Mouse (Mus musculus) adrenal gland, postnatal 14 days (tissue): Measurements from ENCODE around the gene Mvb12b. TPM values are rescaled to one million over a fixed set of nuclear protein-coding genes. Genes with fewer than 3 reads are reported as not detected.

Experiments used
- DNase-seq: peaks from one replicate; pipeline ENCODE4 v3.0.0; 2021; ENCODE audit warnings: mixed read lengths
- total RNA-seq: library from RNA; stranded (reverse); gene quantifications from 2 replicates; pipeline ENCODE4 v1.2.3, GENCODE M21; 2021

Mvb12b gene
- total RNA-seq, 1 experiment from 2014 or later, result 19.0 TPM

DNA sequence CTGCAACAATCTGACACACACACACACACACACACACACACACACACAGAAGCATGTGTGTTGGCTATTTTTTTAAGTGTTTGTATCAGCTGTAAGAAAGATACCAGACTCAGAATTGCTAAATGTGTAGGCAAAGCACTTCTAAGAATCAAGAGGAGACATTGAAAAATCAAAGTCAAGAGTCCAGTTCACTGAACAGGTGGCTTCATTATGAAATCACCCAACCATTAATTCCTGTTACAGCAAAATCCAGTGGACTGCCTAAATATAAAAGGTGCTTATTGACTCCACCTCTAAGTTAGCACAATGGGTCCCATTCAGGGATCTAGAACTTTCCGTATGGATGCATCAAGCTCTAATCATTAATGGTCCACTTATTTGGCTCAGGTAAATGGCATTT is 103.0 kb downstream of the Mvb12b start:
- DNase-seq, result no peak

DNA sequence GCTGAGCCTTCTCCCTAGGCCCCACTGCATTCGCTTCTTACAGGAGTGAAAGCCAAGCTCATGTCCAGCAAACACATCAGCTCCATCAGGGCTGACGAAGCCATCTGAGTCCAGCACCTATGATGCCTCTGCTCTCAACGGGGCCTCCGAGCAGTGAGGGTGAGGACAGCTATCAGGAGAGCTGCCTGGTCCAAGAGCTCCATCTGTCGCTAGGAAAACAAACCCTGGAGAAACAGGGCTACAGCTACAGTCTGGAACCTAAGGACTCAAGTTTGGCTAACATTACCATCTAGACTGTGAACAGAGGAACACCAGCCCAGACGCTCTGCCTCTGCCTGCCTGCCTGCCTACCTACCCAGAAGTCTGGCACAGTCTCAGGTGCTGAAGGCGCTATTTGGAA is 104.3 kb downstream of the Mvb12b start:
- no peak for DNase-seq

DNA sequence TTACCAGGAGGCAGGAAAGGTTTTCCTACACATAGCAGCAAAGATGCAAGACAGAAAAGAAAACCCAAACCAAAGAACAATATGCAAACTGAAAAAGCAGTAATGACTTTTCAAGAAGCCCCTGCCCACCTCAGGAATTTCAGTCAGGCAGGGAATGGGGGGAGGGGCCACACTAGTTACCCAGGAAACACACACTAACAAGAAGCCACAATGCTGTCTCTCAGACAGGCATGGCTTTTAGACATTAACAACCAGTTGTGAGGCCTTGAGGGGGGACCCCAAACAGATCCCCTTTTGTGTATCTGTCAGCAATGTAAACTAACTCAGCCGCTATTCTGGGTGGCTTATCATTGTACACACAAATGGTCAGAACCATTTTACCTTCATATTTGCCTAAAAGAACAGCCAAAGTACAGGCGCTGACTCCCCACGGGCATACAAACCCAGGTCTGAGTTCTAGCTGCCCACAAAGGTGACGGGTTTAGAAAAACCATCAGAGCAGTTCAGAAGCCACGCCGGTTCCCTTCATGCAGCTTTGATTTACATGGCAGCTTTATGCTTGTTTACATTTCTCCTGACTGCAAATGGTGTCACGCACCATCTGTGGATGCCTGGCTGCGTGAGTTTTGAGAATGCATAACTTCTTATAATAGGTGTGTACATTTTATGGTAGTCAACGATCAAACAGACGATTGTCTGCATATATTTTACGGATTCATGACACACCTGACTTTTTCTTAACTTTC is 105.9 kb downstream of the Mvb12b start:
- no peak for DNase-seq

DNA sequence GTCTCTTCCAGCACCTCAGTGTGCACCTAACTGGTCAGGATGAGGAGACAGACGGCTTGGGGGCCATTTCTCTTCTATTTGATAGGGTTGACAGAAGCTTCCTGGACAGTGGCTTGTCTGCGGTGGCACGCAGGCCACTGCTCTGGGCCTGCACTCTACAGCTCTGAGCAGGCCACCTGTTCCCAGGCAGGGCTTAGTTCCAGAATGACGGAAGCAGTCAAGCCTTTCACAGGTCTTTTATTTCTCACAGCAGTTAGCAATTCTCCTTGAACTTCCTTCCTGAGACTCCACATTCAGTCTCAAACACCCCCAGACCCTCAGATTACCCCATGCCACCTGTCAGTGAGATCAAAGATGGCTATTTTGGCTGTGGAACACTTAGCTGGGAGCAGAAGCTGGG is 109.3 kb downstream of the Mvb12b start:
- DNase-seq, result no peak

DNA sequence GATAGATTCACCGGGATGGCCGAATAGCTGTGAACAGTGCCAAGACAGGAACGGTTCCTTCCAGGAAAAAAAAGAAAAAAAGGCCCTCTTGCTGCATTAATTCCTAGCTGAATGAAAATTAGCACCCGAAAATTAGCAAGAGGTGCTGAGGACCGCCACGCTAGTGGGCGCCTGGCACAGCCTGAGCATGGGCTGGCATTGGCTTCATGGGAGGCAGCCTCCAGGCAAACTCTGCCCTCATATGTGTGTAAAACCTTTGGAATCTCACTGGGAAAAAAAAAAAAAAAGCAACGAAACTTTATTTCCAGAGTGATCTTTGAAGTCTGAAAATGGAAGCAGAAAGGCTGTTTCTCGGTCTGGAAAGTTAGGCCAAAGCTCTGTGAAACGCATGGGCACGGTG is 110.7 kb downstream of the Mvb12b start:
- no peak for DNase-seq

DNA sequence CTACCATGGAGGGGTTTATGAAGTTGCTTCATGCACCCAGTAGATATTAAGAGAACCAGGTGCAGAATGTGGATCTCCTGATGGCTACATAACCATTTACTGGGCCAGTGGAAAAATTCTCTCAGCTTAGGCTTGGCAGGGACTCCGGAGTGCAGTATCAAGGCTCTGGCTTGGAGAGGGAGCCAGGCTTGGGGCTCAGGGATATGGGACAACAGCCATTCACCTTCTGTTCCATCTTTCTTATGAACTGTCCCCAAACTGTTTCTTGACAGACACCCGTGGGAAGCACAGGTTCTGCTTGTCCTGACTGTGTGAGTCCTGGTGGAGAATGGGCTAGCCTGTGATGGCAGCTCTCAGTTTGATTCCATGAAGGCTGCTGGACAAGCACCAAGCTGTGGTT is 112.9 kb downstream of the Mvb12b start:
- no peak for DNase-seq

DNA sequence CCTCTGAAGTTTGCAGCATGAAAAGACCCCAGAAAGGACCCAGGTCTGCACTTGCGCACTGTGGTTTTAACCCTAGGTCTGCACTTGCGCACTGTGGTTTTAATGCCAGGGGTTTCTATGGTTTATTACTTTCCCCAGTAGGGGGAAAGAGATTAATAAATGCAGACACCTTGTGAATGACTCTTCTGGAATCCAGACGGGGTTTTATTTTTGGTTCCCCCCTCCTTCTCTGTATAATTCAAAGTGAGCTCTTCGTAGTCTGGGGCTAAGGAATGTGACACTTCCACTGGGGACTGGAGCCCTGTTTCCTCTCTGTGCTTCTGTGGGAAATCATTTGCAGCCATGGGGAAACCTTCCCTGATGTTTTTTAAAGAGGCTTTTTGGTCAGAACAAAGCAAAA is 113.6 kb downstream of the Mvb12b start:
- no peak for DNase-seq

DNA sequence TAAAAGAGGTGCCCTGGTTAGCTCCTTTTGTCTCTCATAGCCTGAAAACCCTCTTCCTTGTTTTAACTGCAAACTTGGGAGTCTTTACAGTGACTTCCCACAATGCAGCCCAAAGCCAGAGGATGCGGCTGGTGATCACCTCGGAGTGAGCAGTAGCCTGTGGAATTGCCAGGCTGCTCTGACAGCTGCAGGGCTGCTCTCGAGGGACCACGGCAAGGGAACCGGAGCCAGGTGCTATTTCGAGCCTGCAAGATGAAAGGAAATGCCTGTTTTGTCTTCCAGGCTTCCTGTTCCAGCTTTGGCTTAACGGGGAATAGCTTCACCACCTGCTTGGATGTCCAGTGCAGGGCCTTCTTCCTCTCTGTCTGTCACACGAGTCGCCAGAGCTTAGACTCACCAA is 115.3 kb downstream of the Mvb12b start:
- DNase-seq, result peak; percentile 19

DNA sequence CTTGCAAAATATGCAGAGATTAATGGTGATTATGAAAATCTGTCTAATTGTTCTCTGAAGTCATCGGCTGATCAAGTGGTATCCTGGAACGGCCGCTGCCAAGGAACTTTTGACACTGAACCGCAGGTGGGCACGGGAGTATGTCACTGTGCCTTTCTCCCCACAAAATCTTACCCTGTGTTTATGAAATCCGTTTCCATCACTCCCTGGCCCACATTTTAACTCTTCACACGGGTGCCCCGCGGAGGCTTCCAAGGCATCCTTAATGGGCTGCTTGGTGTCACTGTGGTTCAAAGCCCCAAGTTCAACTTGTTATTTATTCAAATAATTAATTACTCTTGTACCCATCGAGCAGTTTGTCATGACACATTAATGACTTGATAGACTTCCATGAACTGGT is 116.4 kb downstream of the Mvb12b start:
- no peak for DNase-seq

DNA sequence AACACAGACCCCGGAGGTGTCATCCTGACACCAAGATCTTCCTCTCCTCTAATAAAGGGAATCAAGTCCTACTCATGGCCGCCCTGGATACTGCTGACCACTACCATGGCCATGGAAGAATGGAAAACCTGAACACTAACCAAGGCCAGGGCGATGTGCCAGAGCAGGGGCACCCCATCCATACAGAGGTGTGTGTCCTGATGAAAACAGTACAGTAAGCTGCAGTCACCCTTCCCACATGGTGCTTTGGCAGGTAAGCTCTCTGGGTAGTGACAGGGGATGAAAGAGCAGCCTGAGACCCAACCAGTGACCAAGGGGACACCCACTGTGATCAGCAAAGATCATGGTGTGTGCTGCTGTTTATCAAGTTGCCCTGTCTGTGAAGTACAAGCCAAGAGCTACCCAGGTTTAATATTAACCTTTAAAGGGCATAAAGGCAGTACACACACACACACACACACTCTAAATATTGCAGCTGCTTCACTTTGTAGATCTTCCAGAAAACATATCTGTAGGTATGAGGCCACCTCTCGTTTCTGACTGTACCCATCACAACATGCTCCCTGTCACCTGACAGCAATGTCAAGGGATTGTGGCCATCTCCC is 117.1 kb downstream of the Mvb12b start:
- DNase-seq, result no peak

DNA sequence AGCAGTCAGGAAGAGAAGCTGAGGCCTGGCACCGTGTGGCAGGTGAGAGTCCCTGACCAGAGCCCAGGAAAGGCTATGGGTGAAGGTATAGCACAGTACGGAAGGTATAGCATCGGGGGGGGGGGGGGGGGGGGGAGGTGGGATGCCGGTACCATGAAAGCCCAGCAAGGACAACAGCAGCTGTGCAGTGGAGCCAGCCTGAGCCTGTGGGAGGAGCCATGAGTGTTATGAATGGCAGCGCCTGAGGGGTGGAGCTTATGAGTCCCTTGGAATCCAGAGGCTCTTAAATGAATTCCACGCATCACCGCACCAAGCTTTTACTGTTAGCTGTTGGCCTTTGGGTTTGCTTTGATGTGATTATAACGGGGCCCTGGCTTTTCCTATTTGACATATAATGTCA is 123.3 kb downstream of the Mvb12b start:
- no peak for DNase-seq

DNA sequence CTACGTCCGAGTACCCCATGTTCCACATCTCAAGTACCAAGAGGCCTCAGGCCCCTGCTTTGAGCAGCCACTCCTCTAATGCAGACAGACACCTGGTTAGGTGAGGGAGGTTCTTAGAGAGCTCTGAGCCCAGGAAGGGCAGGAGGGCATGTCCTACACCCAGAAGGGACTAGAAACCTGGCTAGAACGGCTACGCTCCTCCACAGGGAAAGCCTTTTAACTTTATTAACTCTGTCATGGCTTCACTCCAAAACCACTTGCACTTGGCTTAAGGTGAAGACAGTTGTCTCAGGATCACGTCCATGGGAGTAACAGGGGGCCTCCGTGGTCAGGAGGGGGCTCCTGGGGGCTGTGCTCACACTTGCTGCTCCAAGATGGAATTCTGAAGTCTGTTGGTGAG is 125.5 kb downstream of the Mvb12b start:
- DNase-seq, result no peak

DNA sequence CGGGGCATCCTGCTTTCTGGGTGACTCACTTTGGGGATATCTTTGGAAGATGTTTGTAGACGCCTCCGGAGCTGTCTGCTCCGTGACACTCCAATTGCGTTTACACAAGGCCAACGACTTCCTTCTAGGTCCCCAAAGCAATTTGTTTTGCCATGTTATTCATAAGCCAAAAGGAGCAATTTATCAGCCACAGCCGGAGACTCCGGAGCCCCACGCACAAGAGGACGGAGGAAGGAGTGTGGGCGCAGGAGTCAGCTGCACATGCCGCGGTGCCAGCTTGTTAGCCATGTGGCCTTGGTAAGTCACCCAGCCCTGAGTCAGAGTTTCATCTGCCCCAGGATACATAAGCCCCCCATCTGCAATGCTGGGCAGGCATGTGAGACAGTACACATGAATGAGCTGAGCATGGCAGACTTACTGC is 127.2 kb downstream of the Mvb12b start:
- peak; percentile 70 for DNase-seq

DNA sequence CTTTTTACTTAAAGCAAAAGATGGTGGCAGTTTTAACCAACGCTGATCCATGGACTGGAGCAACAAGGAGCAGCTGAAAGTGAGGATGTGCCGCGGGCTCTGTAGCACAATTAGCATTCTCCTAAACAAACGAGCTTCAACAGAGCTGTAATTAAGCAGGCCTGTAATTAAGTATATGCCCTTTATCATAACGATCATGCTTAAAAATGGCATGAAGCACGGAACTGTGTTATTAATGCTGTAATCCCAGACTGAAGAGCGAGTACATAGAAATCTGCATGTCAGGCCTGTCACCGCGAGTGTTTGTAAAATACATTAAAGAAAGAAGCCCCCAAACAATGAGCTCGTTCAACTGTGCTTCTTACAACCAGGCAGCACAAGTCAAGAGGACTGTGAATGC is 128.3 kb downstream of the Mvb12b start:
- no peak for DNase-seq

DNA sequence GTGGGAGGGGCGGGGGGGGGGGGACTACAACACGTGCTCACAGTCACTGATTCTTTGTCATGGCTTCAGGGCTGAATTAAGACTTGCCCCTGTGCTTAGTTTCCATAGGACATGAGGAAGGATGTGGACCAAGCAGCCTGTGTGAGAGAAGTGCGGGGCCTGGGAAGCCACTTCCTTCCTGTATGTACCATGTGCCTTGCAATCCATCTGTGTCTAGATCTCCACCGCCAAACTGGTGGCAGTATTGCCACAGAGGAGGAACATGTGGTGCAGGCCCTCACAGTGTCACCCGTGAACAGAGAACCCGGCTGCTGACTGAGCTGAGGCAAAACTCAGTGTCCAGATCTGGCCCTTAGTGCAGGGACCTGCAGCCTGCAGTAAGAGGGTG is 132.1 kb downstream of the Mvb12b start:
- peak; percentile 41 for DNase-seq

DNA sequence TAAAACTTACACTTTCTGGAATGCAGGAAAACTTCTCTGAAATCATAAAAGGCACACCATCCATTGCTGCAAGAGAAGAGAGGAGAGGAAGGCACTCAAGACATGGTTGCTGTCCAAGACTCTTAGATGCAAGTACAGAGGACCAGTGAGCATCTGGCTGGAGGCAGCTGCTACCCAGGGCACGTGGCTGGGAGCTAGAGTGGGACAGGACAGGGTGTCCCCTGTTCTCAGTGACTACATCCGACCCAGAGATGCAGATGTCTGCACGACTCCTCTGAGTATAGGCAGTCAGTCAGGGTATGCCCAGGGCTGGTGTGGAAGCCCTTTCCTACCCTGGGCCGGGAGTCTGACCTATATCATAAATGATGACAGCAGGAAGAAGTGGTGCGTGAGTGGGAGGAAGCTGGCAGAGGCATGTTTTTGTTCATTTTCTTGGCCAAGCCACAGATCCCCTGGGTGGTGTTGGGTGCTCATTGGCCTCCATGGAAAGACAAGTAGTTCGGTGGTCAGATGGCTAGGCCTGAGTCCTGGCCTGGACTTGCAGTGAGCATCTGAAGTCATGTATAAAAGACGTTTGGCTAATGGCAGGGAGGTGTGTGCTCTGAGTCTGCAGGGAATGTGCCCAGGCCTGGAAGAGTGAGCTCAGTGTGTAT is 132.6 kb downstream of the Mvb12b start:
- no peak for DNase-seq

DNA sequence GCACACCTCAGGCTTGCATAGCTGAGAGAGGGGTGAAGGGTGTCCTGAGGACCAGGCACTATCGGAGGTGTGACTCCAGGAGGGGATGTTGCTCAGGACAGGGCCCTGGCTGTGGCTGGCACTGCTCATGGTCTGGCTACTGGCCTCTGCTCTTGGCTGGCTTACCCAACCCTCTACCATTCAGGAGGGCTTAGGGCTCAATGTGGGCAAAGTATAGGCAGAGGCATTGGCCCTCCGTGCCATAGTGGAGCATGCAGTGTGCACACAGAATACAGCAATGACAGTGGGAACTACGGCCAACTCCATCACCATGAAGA is 133.5 kb downstream of the Mvb12b start:
- DNase-seq, result no peak

DNA sequence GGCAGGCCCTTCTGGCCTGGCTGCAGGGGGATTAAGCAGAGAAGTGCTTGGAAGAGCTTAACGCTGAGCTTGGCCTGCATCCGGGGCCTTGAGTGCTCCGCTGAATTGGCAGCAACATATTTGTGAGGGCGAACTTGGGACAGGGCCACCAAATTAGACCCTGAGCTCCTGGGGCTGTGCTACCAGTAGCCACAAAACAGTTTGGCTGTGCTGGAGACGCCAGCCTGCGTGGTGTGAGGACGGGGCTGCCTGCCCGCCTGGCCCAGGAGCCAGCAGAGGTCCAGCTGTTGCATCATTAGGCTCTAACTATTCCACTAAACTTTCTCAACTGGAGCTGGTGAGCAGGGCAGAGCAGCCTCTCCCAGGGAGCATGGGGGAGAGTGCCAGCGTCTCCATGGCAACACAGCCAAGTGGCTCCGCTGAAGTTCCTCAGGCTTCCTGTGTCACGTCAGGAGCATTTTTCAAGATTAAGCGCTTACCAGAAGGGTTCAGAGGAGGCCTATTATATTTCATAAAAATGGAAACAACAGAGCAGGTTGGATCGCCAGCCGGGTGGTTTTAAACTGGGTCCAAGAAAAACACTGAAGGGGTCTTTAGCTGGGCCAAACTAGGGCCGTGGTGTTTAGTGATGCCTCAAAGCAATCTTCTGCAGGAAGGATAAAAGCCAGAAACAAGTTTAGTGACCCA is 134.0 kb downstream of the Mvb12b start:
- DNase-seq, result peak; percentile 93

DNA sequence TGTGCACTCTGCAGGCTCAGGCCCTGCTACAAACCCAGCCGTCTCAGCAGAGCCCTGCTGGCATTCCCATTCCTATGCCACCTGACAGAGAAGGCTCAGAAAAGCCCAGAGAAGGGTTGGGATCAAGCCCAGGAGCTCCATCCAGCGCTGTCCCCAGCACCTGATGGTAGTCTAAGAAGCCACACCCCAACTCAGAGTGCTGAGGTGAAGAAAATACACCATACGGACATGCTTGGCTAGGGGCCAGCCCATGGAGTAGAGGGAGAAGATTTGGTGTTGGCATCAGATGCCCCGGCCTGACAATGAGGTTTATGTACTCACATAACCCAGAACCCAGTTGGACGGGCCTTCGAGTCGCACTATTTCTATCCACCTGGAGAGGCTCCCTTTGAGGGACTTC is 137.1 kb downstream of the Mvb12b start:
- DNase-seq, result no peak

DNA sequence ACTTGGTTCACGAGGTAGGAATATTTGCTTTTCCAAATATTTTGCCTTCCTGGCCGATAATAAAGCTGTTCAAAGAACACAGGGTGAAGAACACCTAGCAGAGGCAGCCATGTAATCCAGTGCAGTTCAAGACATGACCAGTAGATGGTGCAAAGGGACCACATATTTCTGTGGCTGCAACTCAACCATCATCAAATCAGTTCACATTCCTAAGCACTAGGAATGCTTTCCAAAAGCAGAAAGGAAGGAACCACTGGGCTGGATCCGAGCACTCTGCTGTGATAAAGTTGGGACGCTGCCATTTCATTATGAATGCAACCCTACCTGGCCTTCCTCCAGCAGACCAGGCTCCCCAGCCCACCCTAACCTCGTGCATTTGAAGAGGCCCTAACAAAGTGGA is 141.3 kb downstream of the Mvb12b start:
- peak; percentile 75 for DNase-seq

DNA sequence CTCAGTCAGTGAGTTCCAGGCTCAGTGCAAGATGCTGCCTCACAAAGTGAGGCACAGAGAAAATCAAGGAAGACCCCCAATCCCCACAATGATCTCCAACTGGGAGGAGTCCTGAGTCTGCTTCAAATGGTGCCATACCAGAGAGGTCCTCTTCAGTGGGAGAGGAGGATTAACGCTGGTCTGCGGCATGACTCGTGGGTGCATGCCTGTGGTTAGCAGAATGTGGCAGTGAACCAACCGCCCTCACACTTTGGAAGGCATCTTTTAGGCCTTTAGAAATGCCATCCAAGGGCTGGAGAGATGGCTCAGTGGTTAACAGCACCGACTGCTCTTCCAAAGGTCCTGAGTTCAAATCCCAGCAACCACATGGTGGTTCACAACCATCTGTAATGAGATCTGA is 142.0 kb downstream of the Mvb12b start:
- DNase-seq, result no peak

DNA sequence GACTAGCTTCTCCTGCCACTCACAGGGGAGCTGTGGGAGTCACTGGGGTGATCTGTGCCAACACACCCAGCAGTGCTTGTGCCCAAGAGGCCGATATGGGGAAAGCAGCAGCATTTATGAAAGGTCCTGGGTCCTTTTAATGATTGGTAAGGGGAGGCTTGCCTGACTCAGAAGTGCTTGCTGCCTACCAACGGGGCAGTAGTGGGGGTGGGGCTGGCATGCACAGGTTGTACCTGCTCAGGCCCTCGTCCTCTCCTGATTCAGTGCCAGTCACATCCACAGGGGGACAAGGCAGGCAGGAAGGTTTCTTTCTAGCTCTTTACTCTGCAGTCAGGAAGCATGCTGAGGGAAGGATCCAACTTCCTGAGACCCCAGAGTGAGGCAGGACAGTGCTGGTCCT is 150.6 kb downstream of the Mvb12b start:
- DNase-seq, result no peak

DNA sequence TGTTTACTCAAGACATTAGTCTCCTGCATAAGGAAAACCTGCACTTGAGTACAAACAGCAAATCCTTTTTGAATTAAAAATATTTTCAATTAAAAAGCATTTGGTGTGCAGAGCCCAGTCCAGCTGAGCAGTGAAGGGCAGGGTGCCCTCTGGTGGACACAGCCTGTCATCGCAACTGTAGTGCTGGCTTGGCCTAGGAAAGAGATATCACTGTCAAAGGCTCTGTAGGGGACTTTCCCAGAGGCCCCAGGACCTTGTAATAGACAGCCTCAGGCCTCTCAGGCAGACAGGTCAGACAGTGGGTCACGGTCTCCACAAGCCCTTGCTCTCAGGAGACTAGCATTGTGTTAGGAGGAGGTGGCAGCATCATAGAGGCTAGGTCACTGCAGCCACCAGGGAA is 151.0 kb downstream of the Mvb12b start:
- DNase-seq, result peak; percentile 77
